Mouse (Mus musculus): ENCODE data around the gene Cacna2d3.

DNA sequence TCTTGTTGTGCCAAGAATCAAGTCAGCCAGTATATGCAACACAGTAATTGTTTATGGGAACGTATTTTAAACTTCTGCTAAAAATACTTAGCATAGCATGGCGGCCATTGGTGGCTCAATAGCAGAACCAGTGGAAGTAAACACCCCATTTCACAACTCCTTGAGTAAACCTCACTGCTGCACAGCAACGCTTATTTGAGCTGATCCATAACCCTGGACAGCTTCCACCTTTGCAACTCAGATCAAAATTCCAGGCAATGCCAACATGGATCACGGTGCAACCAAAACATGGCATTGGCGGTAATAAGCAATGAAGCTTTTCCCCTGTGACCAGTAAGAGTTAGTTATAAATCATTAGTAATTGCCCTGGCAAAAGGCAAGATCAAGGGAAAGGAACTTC is 614.2 kb downstream of the Cacna2d3 start:
- TF ChIP-seq CTCF (conservative IDR thresholded peaks at IDR 0.05; ENCODE audit: low read length) (no peak), NANOG (IDR thresholded peaks at IDR 0.05; ENCODE audit: borderline replicate concordance, low read length) (no peak), POU5F1 (IDR thresholded peaks at IDR 0.05; ENCODE audit: borderline replicate concordance, low read length) (no peak)

Data from E14TG2a.4 (cell line).